Mouse (Mus musculus) C2C12 (cell line): ENCODE data around the gene B3galt1.

Experiments
- CEBPB ChIP-seq: IDR thresholded peaks from one replicate; pipeline ENCODE4 v1.6.1; 2011; ENCODE audit warnings: low read depth, mild to moderate bottlenecking, control low read depth, moderate library complexity
- CTCF ChIP-seq: IDR thresholded peaks from one replicate; pipeline ENCODE4 v1.5.1; 2011; ENCODE audit not compliant: control insufficient read depth, insufficient read depth, insufficient read length
- FOSL1 ChIP-seq: IDR thresholded peaks from one replicate; pipeline ENCODE4 v1.8.0; 2011; ENCODE audit warnings: mild to moderate bottlenecking, low read length; ENCODE audit not compliant: poor library complexity, insufficient read depth, severe bottlenecking
- MYOG ChIP-seq: IDR thresholded peaks from one replicate; pipeline ENCODE4 v1.6.1; 2011; ENCODE audit not compliant: control insufficient read depth, insufficient read length; ENCODE audit errors: extremely low read depth
- USF1 ChIP-seq: IDR thresholded peaks from one replicate; pipeline ENCODE4 v1.6.1; 2011; ENCODE audit warnings: low read depth, mild to moderate bottlenecking, control low read depth, moderate library complexity

DNA sequence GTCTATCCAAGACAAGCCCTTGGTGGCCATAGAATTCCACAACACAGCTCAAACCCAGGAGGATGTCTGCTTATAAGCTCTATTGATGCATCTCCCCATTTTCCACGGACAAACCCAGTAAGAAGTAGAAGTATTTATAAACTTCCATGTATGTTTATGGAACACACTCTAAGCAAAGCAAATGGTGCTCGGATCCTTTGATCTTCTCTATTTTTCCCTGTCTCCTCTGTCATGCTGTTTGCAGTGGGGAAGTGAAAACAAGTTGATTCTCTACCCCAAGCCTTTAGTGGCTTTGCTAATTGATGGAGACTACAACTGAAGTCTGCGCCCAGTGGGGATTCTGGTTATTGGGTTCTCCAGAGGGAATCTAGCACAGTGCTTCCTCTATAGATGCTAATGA is 89.2 kb downstream of the B3galt1 start:
- TF ChIP-seq CTCF, result no peak
- no peak for TF ChIP-seq CEBPB
- TF ChIP-seq MYOG, result no peak
- no peak for TF ChIP-seq FOSL1
- TF ChIP-seq USF1, result no peak
